Mouse (Mus musculus) ES-Bruce4 (cell line): Measurements from ENCODE around the gene Med31.

Experiments used
- CTCF ChIP-seq: IDR thresholded peaks from one replicate; pipeline ENCODE4 v1.8.1; 2011; ENCODE audit warnings: low read depth, low read length
- EP300 ChIP-seq: IDR thresholded peaks from 2 replicates; pipeline ENCODE4 v1.6.1; 2011; ENCODE audit warnings: low read depth, low read length; ENCODE audit not compliant: insufficient read depth

GRCm38 (mm10) chr11:72190857-72191256 lies 24.5 kb downstream of the Med31 start:
- TF ChIP-seq EP300: no peak
- TF ChIP-seq CTCF: no peak
